Mouse (Mus musculus) adrenal gland, adult (tissue): ENCODE measurements at regions not wholly inside any gene's neighbourhood (a gene's known extent, or its start where the extent isn't known, plus 50 kb on each side); places are given as distances from the start of the nearest gene placed in this dataset.

ENCODE experiments used
- DNase-seq, 2 experiments: peaks; one replicate each; pipeline ENCODE4 v3.0.0; 2022 to 2023; ENCODE audit warnings: low spot score in 1 of 2; ENCODE audit not compliant: inconsistent age in 2 of 2

GRCm38 (mm10) chr14:28765201-28765600, 252.8 kb upstream of the Lrtm1 start:
- DNase-seq, result no peak

- no peak for DNase-seq
Measured at GRCm38 (mm10) chr14:28773068-28773467, 244.9 kb upstream of the Lrtm1 start.

- no peak for DNase-seq
Measured at GRCm38 (mm10) chr14:28775686-28776085, 242.3 kb upstream of the Lrtm1 start.

GRCm38 (mm10) chr14:28777791-28778190, 240.2 kb upstream of the Lrtm1 start:
- DNase-seq, result no peak

GRCm38 (mm10) chr14:28781660-28782059, 236.3 kb upstream of the Lrtm1 start:
- peak in 1 of 2 experiments; percentile 31 for DNase-seq

GRCm38 (mm10) chr14:28784106-28784633, 233.8 kb upstream of the Lrtm1 start:
- DNase-seq, result no peak

GRCm38 (mm10) chr14:28798290-28798689, 219.7 kb upstream of the Lrtm1 start:
- DNase-seq, result no peak

GRCm38 (mm10) chr14:28801681-28802080, 216.3 kb upstream of the Lrtm1 start:
- DNase-seq, result no peak

- DNase-seq, result no peak
Measured at GRCm38 (mm10) chr14:28802126-28802525, 215.9 kb upstream of the Lrtm1 start.

GRCm38 (mm10) chr14:28808094-28808493, 209.9 kb upstream of the Lrtm1 start:
- DNase-seq, result no peak

- DNase-seq, result no peak
Measured at GRCm38 (mm10) chr14:28809355-28809754, 208.7 kb upstream of the Lrtm1 start.

- DNase-seq, result no peak
Measured at GRCm38 (mm10) chr14:28820970-28821369, 197.0 kb upstream of the Lrtm1 start.

GRCm38 (mm10) chr14:28827186-28827585, 190.8 kb upstream of the Lrtm1 start:
- no peak for DNase-seq

GRCm38 (mm10) chr14:28837117-28837516, 180.9 kb upstream of the Lrtm1 start:
- DNase-seq, result no peak

GRCm38 (mm10) chr14:28848831-28849590, 169.0 kb upstream of the Lrtm1 start:
- peak; percentile 7 to 58 for DNase-seq
